Mouse (Mus musculus): ENCODE measurements at regions not wholly inside any gene's neighbourhood (a gene's known extent, or its start where the extent isn't known, plus 50 kb on each side); places are given as distances from the start of the nearest gene placed in this dataset.

DNA sequence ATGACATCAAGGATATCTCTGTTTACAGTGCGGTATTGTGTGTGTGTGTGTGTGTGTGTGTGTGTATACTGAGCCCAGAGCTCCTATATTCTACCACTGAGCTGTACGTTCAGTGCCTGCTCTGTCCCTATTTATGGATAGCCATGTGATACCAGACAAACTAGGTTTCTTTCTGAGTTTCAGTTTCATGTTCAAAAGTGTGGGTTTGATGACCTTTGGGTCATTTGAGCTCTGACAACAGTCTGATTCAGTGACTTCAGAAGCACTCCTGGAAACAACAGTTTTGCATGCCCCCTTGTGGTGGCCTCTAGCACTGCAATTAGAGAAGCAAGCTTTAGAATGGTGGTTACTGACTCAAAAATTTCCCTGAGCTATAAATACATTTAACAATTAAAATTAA lies 50.9 kb upstream of the Tent2 start:
- DNase-seq, result peak; percentile 56 to 71

GRCm38 (mm10) chr13:93248711-93249110 lies 50.7 kb upstream of the Homer1 start:
- no peak for DNase-seq
